Mouse (Mus musculus): ENCODE results near the gene Lmbr1l. TPM values are rescaled to one million over a fixed set of nuclear protein-coding genes. Genes with fewer than 3 reads are reported as not detected.

Lmbr1l gene
- polyA plus RNA-seq, 1 experiment from 2014 or later, result 11.6 TPM

DNA sequence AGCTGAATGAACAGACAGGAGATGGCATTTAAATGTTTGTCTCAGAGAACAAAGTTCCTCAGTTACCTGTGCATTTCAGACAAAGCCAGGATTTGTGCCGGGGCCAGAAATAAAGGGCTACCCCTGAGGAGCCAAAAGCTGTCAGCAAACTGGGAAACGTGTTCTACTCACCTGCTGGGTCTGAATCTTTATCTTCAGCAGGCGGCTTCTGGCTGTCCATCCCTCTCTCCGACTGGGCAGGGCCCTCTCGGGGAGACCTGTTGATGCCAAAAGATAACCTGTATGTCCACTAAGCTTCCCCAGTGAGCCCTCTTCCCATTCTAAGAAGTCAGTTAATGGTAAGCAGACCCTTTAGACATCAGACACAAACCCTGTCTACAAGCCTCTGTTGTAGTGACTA, 51.5 kb downstream of the Lmbr1l start:
- Histone ChIP-seq H3K9ac (ENCODE audit: low read depth, low read length) (no peak overlapping the region), H3K4me1 (replicated peaks; ENCODE audit: insufficient read depth, low read length) (peaks cover 20% of the 10 kb centered on the region; the same call in 1 of the 2 replicates), H3K4me2 (ENCODE audit: low read length) (no peak overlapping the region), H3K27me3 (ENCODE audit: insufficient read depth, low read length) (no peaks in the 10 kb centered on the region), H3K27ac (no peak overlapping the region), H3K36me3 (ENCODE audit: insufficient read depth, low read length) (peaks cover 51% of the 10 kb centered on the region), H3K9me3 (replicated peaks; ENCODE audit: low read length) (no peaks in the 10 kb centered on the region), H3K4me3 (replicated peaks; ENCODE audit: low read depth, low read length) (no peak overlapping the region)
- DNase-seq (ENCODE audit: low spot score), result no peak
- 82% methylated on average over 5 of the region's 5 CpGs for WGBS
- no peak for ATAC-seq (replicated peaks; ENCODE audit: low FRiP score, low read depth)
- TF ChIP-seq CTCF (IDR thresholded peaks at IDR 0.05; ENCODE audit: low read depth), result no peak

DNA sequence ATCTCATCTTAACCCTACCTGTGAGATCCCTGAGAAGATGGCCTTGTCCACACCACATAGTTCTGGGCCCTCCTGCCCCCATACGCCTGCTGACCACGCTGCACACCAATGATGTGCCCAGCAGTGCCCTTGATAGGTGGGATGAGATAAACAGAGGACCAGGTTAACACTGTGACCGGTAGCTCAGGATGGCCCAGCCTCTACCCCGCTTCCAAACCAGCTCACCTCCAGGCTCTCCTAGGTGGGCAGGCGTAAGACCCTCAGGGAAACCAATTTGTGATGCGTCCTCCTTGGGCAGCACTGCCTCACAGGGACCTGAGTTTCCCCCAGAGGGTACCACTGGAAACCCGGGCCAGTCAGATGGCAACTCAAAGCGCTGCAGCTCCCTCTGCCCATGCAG, 52.3 kb downstream of the Lmbr1l start:
- peaks cover 20% of the 10 kb centered on the region; the same call in 1 of the 2 replicates for H3K4me1 ChIP-seq (replicated peaks; ENCODE audit: insufficient read depth, low read length)
- H3K36me3 ChIP-seq (ENCODE audit: insufficient read depth, low read length), result peaks cover 58% of the 10 kb centered on the region
- no peak for DNase-seq (ENCODE audit: low spot score)
- no peak overlapping the region for H3K4me3 ChIP-seq (replicated peaks; ENCODE audit: low read depth, low read length)
- no peak for TF ChIP-seq CTCF (IDR thresholded peaks at IDR 0.05; ENCODE audit: low read depth)
- ATAC-seq (replicated peaks; ENCODE audit: low FRiP score, low read depth), result no peak
- no peaks in the 10 kb centered on the region for H3K9me3 ChIP-seq (replicated peaks; ENCODE audit: low read length)
- no peak overlapping the region for H3K4me2 ChIP-seq (ENCODE audit: low read length)
- 96% methylated on average over 8 of the region's 8 CpGs for WGBS
- H3K9ac ChIP-seq (ENCODE audit: low read depth, low read length), result no peak overlapping the region
- H3K27ac ChIP-seq, result no peak overlapping the region
- H3K27me3 ChIP-seq (ENCODE audit: insufficient read depth, low read length), result no peaks in the 10 kb centered on the region

DNA sequence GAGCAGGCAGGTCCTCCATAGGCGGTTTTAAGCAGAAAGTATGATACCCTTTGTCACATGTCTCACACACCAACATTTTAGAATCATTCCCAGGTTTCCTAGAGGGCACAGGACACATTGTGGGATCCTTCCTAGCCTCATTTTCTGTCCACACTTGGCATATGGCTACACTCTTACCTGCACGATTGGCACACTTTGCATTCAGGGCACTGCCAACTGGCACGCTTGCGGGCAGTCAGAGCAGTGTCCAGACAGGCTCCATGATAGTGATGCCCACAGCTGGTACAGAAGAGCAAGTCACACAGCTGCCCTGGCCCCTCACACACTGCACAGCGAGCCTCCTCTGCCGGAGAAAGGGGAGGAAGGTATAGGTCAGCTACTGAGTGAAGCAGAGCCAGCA, 53.1 kb downstream of the Lmbr1l start:
- H3K9me3 ChIP-seq (replicated peaks; ENCODE audit: low read length), result no peaks in the 10 kb centered on the region
- DNase-seq (ENCODE audit: low spot score), result no peak

DNA sequence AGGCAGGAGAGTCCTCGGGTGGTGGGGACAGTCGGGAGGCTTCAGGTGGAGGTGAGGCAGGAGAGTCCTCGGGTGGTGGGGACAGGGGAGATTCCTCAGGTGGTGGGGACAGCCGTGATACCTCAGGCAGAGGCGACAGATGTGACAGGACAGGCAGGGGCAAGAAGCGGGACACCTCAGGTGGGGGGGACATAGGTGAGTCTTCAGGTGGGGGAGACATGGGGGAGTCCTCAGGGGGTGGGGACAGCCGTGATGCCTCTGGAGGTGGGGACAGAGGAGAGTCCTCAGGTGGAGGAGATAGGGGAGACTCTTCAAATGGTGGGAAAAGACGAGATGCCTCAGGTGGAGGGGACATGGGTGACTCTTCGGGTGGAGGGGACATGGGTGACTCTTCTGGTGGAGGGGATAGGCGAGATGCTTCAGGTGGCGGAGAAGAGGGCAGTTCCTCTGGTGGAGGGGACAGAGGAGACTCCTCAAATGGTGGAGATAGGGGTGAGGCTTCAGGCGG, 54.5 kb downstream of the Lmbr1l start:
- DNase-seq (ENCODE audit: low spot score) (no peak), ATAC-seq (replicated peaks; ENCODE audit: low FRiP score, low read depth) (no peak)
- 89% methylated on average over 12 of the region's 12 CpGs for WGBS
- Histone ChIP-seq H3K36me3 (ENCODE audit: insufficient read depth, low read length) (peaks cover 80% of the 10 kb centered on the region), H3K9me3 (replicated peaks; ENCODE audit: low read length) (no peaks in the 10 kb centered on the region), H3K9ac (ENCODE audit: low read depth, low read length) (no peak overlapping the region), H3K4me3 (replicated peaks; ENCODE audit: low read depth, low read length) (no peak overlapping the region), H3K4me2 (ENCODE audit: low read length) (no peak overlapping the region), H3K4me1 (replicated peaks; ENCODE audit: insufficient read depth, low read length) (peaks cover 8% of the 10 kb centered on the region; the same call in 1 of the 2 replicates), H3K27ac (no peak overlapping the region), H3K27me3 (ENCODE audit: insufficient read depth, low read length) (no peaks in the 10 kb centered on the region)
- TF ChIP-seq CTCF (IDR thresholded peaks at IDR 0.05; ENCODE audit: low read depth), result no peak

More for the DNA sequence above, 53.1 kb downstream of the Lmbr1l start:
- no peak overlapping the region for H3K4me2 ChIP-seq (ENCODE audit: low read length)
- peaks cover 66% of the 10 kb centered on the region for H3K36me3 ChIP-seq (ENCODE audit: insufficient read depth, low read length)
- no peak overlapping the region for H3K27ac ChIP-seq
- 94% methylated on average over 6 of the region's 6 CpGs for WGBS
- no peak for TF ChIP-seq CTCF (IDR thresholded peaks at IDR 0.05; ENCODE audit: low read depth)
- H3K9ac ChIP-seq (ENCODE audit: low read depth, low read length), result no peak overlapping the region
- no peak overlapping the region for H3K4me3 ChIP-seq (replicated peaks; ENCODE audit: low read depth, low read length)
- peaks cover 20% of the 10 kb centered on the region; the same call in 1 of the 2 replicates for H3K4me1 ChIP-seq (replicated peaks; ENCODE audit: insufficient read depth, low read length)
- no peaks in the 10 kb centered on the region for H3K27me3 ChIP-seq (ENCODE audit: insufficient read depth, low read length)
- no peak for ATAC-seq (replicated peaks; ENCODE audit: low FRiP score, low read depth)

DNA sequence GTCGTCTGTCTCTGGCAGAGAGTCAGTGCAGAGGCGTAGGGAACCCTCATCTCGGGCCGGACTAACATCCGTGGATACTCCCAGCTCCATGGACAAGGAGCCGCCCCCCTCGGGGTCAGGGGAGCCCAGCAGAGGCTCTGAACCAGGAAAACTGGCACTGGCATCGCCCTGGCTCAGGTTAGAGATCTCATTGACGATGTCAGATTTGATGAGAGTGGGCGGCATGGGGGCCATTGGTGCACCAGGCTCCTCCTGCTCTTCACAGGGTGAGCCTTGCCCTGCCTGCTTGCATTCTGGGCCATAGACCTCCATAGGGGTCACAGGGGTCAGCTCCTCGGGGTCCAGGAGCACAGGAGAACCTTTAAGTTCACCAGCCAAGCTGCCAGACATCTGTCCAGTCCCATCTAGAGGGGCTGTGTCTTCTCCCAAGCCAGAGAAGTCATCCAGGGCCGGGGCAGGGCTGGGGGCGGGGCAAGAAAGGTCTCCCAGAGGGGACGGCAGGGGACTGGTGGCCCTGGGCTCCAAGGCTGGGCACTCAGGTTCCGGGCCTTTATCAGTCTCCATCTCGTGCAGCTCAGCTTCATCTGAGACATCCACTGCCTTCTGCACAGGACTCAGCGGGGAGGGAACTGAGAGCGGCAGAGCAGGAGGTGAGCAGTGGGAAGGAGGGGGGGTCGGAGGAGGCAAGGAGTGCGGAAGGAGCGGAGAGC, 56.2 kb downstream of the Lmbr1l start:
- Histone ChIP-seq H3K27me3 (ENCODE audit: insufficient read depth, low read length) (no peaks in the 10 kb centered on the region), H3K36me3 (ENCODE audit: insufficient read depth, low read length) (peaks cover 96% of the 10 kb centered on the region), H3K9ac (ENCODE audit: low read depth, low read length) (no peak overlapping the region), H3K27ac (no peak overlapping the region), H3K4me3 (replicated peaks; ENCODE audit: low read depth, low read length) (no peak overlapping the region), H3K4me1 (replicated peaks; ENCODE audit: insufficient read depth, low read length) (no peaks in the 10 kb centered on the region), H3K9me3 (replicated peaks; ENCODE audit: low read length) (no peaks in the 10 kb centered on the region), H3K4me2 (ENCODE audit: low read length) (no peak overlapping the region)
- WGBS, result 85% methylated on average over 21 of the region's 21 CpGs
- ATAC-seq (replicated peaks; ENCODE audit: low FRiP score, low read depth) (no peak), DNase-seq (ENCODE audit: low spot score) (no peak)
- TF ChIP-seq CTCF (IDR thresholded peaks at IDR 0.05; ENCODE audit: low read depth), result no peak

DNA sequence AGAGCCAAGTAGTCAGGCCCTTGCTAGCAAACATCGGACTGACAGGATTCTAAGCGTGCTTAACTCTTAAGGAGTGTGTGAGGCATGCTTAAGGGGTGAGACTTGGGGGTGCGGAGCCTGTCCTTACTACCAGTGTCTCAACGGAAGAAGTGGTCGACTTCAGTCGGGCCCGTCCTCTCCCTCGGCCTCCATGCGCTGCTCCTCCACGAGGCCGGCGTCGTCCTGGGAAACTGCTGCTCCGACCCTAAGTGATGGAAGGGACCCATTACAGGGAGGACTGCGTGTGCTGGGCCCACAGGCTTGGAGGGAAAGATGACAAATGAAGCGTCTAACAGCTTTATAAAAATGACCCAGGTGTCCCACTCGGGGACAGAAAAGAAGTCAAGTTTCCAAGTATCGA, 57.1 kb downstream of the Lmbr1l start:
- no peaks in the 10 kb centered on the region for H3K27me3 ChIP-seq (ENCODE audit: insufficient read depth, low read length)
- no peak overlapping the region for H3K9ac ChIP-seq (ENCODE audit: low read depth, low read length)
- no peak overlapping the region for H3K4me3 ChIP-seq (replicated peaks; ENCODE audit: low read depth, low read length)
- DNase-seq (ENCODE audit: low spot score), result no peak
- no peak overlapping the region for H3K4me2 ChIP-seq (ENCODE audit: low read length)
- H3K9me3 ChIP-seq (replicated peaks; ENCODE audit: low read length), result no peaks in the 10 kb centered on the region
- no peak overlapping the region for H3K27ac ChIP-seq
- 94% methylated on average over 18 of the region's 18 CpGs for WGBS
- no peak for TF ChIP-seq CTCF (IDR thresholded peaks at IDR 0.05; ENCODE audit: low read depth)
- no peaks in the 10 kb centered on the region for H3K4me1 ChIP-seq (replicated peaks; ENCODE audit: insufficient read depth, low read length)
- H3K36me3 ChIP-seq (ENCODE audit: insufficient read depth, low read length), result peaks cover 96% of the 10 kb centered on the region
- no peak for ATAC-seq (replicated peaks; ENCODE audit: low FRiP score, low read depth)
